Mouse (Mus musculus) C3H10T1/2 (cell line): ENCODE measurements around the gene Zfp867. TPM values are rescaled to one million over a fixed set of nuclear protein-coding genes. Genes with fewer than 3 reads are reported as not detected.

Source experiments
- polyA plus RNA-seq, 2 experiments: library from polyadenylated mRNA; unstranded; fragments of >200 nt; fragmentation: generic; extraction: Trizol; gene quantifications; one replicate each; pipeline ENCODE4 v1.2.1; 2012; ENCODE audit warnings: missing spikeins in 2 of 2

The Zfp867 gene
- polyA plus RNA-seq, result 1 to 10 TPM in 1 of 2 experiments, under 1 TPM in 1; 0.06 to 2.0 TPM

GRCm38 (mm10) chr11:59472326-59472677 is at the start of gene Zfp867:
TSS of gene Zfp867 (minus strand) at chr11:59472474.

GRCm38 (mm10) chr11:59451086-59451485 is 21.2 kb downstream of the Zfp867 start, which contains the start of gene Snap47:
TSS of gene Snap47 (minus strand) at chr11:59451186.

GRCm38 (mm10) chr11:59449741-59450229 is 22.5 kb downstream of the Zfp867 start, which contains the start of gene Jmjd4:
TSS of gene Jmjd4 (plus strand) at chr11:59450045.

Other genes starting within 250 kb of the Zfp867 start
- gene Arf1, start 244.2 kb downstream of the Zfp867 start, polyA plus RNA-seq, result 100 to 1,000 TPM; 232 to 474 TPM
- gene Wnt3a, start 181.7 kb downstream of the Zfp867 start, polyA plus RNA-seq, result not detected
- under 1 TPM; 0.29 to 0.68 TPM for gene Wnt9a, start 165.5 kb downstream of the Zfp867 start, polyA plus RNA-seq
- gene Prss38, start 96.8 kb downstream of the Zfp867 start, polyA plus RNA-seq, result under 1 TPM in 1 of 2 experiments, not detected in 1; 0.04 TPM
- 1 to 10 TPM; 1.1 to 2.9 TPM for gene Jmjd4, start 22.4 kb downstream of the Zfp867 start, polyA plus RNA-seq
- gene Snap47, start 21.3 kb downstream of the Zfp867 start, polyA plus RNA-seq, result 10 to 100 TPM; 49.2 to 76.4 TPM
- 10 to 100 TPM; 13.4 to 32.4 TPM for gene Zkscan17, start 54.3 kb upstream of the Zfp867 start, polyA plus RNA-seq
- under 1 TPM; under 0.01 to 0.07 TPM for gene Nlrp3, start 69.1 kb upstream of the Zfp867 start, polyA plus RNA-seq
- not detected for gene Olfr222, start 103.8 kb upstream of the Zfp867 start, polyA plus RNA-seq
- not detected for gene Olfr223, start 120.8 kb upstream of the Zfp867 start, polyA plus RNA-seq
- 100 to 1,000 TPM; 178 to 183 TPM for gene Mprip, start 188.8 kb upstream of the Zfp867 start, polyA plus RNA-seq